Mouse (Mus musculus) kidney, postnatal 0 days (tissue): Measurements from ENCODE around the gene Catsperz. TPM values are rescaled to one million over a fixed set of nuclear protein-coding genes. Genes with fewer than 3 reads are reported as not detected.

ENCODE experiments used
- ATAC-seq: fragments of 200-750 bp; cut with Nextera tagmentation; replicated peaks from 2 replicates; pipeline ENCODE4 v1.8.0; 2017; ENCODE audit warnings: low read depth, moderate number of reproducible peaks, moderate TSS enrichment, moderate library complexity; ENCODE audit not compliant: low FRiP score
- DNase-seq: peaks from one replicate; pipeline ENCODE4 v3.0.0-alpha.2; 2016; ENCODE audit warnings: low spot score
- H3K27ac ChIP-seq: fragments of 300-500 bp; sonication (generic); 2 replicates; pipeline ENCODE4 v1.5.1; 2014; ENCODE audit warnings: mild to moderate bottlenecking
- H3K27me3 ChIP-seq: fragments of 300-500 bp; sonication (generic); 2 replicates; pipeline ENCODE4 v1.6.1; 2014; ENCODE audit warnings: low read length, mixed read lengths; ENCODE audit not compliant: insufficient read depth
- H3K36me3 ChIP-seq: fragments of 300-500 bp; sonication (generic); 2 replicates; pipeline ENCODE4 v1.6.1; 2014; ENCODE audit warnings: low read length, mixed read lengths; ENCODE audit not compliant: insufficient read depth
- H3K4me1 ChIP-seq: fragments of 300-500 bp; sonication (generic); replicated peaks from 2 replicates; pipeline ENCODE4 v1.6.1; 2014; ENCODE audit warnings: antibody characterized with exemption, low read length, mixed read lengths; ENCODE audit not compliant: insufficient read depth
- H3K4me2 ChIP-seq: fragments of 300-500 bp; sonication (generic); 2 replicates; pipeline ENCODE4 v1.6.1; 2014; ENCODE audit warnings: mild to moderate bottlenecking, low read length, moderate library complexity, mixed read lengths
- H3K4me3 ChIP-seq: fragments of 300-500 bp; sonication (generic); replicated peaks from 2 replicates; pipeline ENCODE4 v1.5.1; 2014; ENCODE audit warnings: low read depth, low read length
- H3K9ac ChIP-seq: fragments of 300-500 bp; sonication (generic); 2 replicates; pipeline ENCODE4 v1.6.1; 2014; ENCODE audit warnings: low read depth, low read length
- H3K9me3 ChIP-seq: fragments of 300-500 bp; sonication (generic); replicated peaks from 2 replicates; pipeline ENCODE4 v1.6.1; 2016; ENCODE audit warnings: low read length, inconsistent platforms, mixed read lengths
- CTCF ChIP-seq: IDR thresholded peaks from 2 replicates; pipeline ENCODE4 v1.5.1; 2016; ENCODE audit warnings: antibody characterized with exemption, low read depth, mild to moderate bottlenecking, moderate library complexity
- WGBS: fragments of 180-500 bp; shearing (Covaris S2); extraction: QIAGEN DNeasy Blood & Tissue Kit; methylation state at CpG from one replicate; pipeline ENCODE4 v1.1.7; 2014; 5-methylcytosine and 5-hydroxymethylcytosine counted together
- polyA plus RNA-seq: library from polyadenylated mRNA; unstranded; fragments of >200 nt; fragmentation: Nextera tagmentation; extraction: Ambion mirVana; gene quantifications from 2 replicates; pipeline ENCODE4 v1.2.1, GENCODE M21; 2015

Catsperz gene
- polyA plus RNA-seq, result 3.9 and 4.0 TPM in 2 replicates

DNA sequence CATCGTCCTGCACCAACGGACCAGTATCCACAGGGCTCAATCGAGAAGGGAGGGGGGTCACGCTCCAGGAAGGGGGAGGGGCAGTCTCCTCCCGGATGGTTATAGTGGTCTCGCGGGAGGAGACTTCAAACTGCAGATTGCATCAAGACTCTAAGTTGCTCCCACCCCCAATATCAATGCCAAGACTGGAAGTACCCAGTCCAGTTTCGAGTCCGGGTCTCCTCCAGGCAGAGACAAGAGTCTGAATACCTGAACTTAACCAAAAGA, at the start of gene Catsperz:
TSS of gene Catsperz (minus strand) at position 74 of the 267 bp plus-strand sequence.
- Histone ChIP-seq H3K9ac (no peak within 1 kb of the TSS), H3K4me1 (peaks cover 9% of the 10 kb centered on the region), H3K27me3 (peaks cover 30% of the 10 kb centered on the region), H3K4me3 (peak within 1 kb of the TSS; percentile 1), H3K9me3 (no peaks in the 10 kb centered on the region), H3K27ac (no peak within 1 kb of the TSS), H3K36me3 (no peaks in the 10 kb centered on the region), H3K4me2 (peak within 1 kb of the TSS; percentile 44)
- no peak for ATAC-seq
- WGBS, result 3% methylated on average over 9 of the region's 9 CpGs
- peak; percentile 61 for DNase-seq
- TF ChIP-seq CTCF, result no peak

DNA sequence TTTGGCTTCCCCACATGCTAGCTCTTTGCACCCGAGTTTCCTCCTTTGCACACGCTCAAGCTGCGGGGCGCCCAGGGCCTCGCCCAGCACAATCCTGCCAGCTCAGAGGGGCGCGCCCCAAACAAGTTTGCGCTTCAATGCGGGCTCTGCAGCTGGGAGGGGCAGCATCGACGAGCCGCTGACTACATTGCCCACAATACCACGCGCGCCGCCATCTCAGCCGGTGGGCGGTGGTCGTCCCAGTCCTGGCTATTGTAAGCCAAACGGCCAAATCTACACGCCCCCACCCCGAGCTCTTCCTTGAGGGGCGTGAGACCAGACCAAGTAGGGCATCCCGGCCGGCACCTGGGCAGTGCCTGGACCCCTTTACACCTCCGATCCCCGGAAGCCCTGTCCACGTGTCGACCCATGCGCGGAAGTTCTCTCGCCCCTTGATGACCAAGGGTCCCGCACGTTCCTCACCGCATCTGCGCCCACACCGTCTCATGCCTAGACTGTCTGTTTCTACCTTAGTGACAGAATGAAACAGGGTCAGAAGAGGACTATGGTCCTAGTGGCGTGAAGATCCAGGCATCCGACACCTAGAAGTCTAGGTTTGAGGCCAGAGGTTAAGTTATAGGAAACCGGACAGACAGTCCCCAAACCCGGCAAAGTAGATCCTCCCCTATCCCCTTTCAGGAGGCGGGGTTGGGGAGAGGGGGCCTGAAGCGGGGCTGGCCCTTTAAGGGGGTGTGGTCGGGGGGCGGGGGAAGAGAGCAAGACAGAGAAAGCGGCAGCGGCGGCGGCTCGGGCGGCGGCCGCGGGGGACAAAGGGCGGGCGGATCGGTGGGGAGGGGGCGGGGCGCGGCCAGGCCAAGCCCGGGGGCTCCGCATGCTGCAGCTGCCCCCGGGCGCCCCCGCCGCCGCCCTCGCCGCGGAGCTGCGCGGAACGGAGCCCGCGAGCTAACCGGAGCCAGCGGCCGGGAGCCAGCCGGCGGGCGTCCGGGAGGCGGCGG, 49.3 kb upstream of the Catsperz start, which contains the start of gene Ppp1r14b:
TSS of gene Ppp1r14b (plus strand) at position 758 of the 995 bp plus-strand sequence.
- H3K4me3 ChIP-seq, result peak within 1 kb of the TSS; percentile 69

DNA sequence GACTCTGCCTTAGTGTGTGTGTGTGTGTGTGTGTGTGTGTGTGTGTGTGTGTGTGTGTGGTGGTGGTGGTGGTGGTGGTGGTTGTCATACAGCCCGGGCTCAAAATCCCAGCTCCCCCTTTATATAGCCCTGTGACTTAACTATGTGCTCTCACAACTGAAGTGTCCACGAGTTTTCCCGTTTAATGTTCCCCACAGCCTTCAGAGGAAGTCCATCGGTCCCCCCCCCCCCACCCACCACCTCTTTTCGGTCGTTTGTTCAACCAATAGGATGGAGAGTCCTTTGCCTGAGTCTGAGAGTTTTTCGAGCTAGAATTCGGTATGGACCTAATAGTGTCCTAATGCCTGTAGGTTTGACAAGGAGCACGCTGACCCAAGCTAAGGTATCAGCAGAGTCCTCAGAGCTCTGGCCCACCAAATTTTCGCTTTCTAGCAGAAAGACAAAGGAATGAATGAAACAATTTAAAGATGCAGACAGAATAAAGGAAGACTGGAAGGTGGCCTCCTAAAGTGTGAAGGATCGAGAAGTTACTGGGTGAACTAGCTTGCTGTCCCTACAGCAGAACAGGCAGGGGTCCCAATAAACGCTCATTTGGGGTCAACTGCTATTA, 48.5 kb upstream of the Catsperz start:
- 35% methylated on average over 12 of the region's 12 CpGs for WGBS
- no peak for TF ChIP-seq CTCF
- Histone ChIP-seq H3K36me3 (0 out of 2 replicates have a peak, but pooled peaks cover 14% of the 10 kb centered on the region), H3K4me2 (peak overlapping the region; percentile 92), H3K27me3 (no peaks in the 10 kb centered on the region), H3K9ac (peak overlapping the region; percentile 72; the same call in 1 of the 2 replicates), H3K27ac (peak overlapping the region; percentile 16; the same call in 1 of the 2 replicates), H3K9me3 (no peaks in the 10 kb centered on the region), H3K4me1 (peaks cover 32% of the 10 kb centered on the region), H3K4me3 (peak overlapping the region; percentile 69)
- DNase-seq, result no peak
- ATAC-seq, result no peak

More for the DNA sequence above, 49.3 kb upstream of the Catsperz start, which contains the start of gene Ppp1r14b:
- Histone ChIP-seq H3K9ac (peak within 1 kb of the TSS; percentile 72), H3K4me2 (peak within 1 kb of the TSS; percentile 92), H3K4me1 (peaks cover 34% of the 10 kb centered on the region), H3K27ac (peak within 1 kb of the TSS; percentile 85), H3K9me3 (no peaks in the 10 kb centered on the region), H3K36me3 (0 out of 2 replicates have a peak, but pooled peaks cover 14% of the 10 kb centered on the region), H3K27me3 (no peaks in the 10 kb centered on the region)
- WGBS, result under 1% methylated on average over 69 of the region's 84 CpGs
- DNase-seq (peak; percentile 90), ATAC-seq (peak; percentile 43)
- TF ChIP-seq CTCF, result no peak

DNA sequence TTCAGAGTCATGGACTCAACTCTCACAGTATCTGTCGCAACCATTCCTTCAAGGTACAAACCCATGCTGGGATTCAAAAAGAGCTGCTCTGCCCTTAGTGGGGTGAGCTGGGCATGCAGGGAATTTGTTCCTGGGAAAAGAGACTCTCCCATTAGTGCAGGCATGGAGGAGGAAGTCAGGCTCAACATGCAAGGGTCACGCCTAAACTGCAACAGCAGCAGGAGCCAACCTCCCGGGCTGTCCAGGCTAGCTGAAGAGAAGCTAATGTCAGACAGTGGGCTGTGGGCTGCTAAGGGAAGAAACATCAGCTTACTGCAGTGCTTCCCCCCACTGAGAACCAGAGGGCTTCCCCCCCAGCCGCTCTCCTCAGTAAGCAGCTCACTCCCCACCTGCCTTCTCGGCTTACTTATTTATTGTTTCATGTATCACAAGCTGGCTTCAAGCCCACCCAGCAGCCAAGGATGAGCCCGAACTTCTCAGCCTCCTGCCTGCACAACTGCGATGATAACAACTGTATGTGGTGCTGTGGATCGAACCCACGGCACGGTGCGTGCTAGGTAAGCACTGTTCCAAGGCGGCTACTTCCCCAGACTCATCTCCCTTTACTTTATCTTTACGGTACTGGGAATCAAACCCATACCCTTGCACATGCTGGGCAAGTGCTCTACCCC, 47.2 kb upstream of the Catsperz start:
- H3K4me2 ChIP-seq, result no peak overlapping the region
- H3K27ac ChIP-seq, result no peak overlapping the region
- no peak for TF ChIP-seq CTCF
- no peak overlapping the region for H3K9ac ChIP-seq
- 72% methylated on average over 13 of the region's 13 CpGs for WGBS
- DNase-seq (no peak), ATAC-seq (no peak)
- H3K36me3 ChIP-seq, result 0 out of 2 replicates have a peak, but pooled peaks cover 2% of the 10 kb centered on the region
- no peaks in the 10 kb centered on the region for H3K9me3 ChIP-seq
- no peaks in the 10 kb centered on the region for H3K27me3 ChIP-seq
- H3K4me3 ChIP-seq, result no peak overlapping the region
- H3K4me1 ChIP-seq, result peaks cover 36% of the 10 kb centered on the region

DNA sequence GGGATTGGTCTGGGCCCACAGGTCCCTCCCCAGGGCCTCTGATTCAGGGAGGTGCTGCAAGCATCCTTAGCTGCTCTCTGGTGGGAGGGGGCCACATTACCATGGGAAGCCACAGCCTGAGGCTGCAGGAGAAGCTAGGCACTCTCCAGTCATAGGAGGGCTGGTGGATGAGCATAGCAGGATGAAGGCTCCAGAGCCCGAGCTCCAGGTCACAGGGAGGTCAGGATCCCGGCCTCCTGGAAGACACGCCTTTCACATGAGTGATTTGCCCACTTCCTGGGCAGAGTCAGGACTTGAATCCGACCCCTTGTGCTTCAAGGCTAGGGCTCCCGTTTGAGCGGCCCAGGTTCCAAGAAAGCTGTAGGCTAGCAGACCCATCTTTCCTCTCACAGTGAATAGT, 46.5 kb upstream of the Catsperz start:
- Histone ChIP-seq H3K4me1 (peaks cover 35% of the 10 kb centered on the region), H3K4me2 (no peak overlapping the region), H3K36me3 (no peaks in the 10 kb centered on the region), H3K9me3 (no peaks in the 10 kb centered on the region), H3K9ac (no peak overlapping the region; the same call in 1 of the 2 replicates), H3K27ac (no peak overlapping the region), H3K4me3 (no peak overlapping the region), H3K27me3 (no peaks in the 10 kb centered on the region)
- TF ChIP-seq CTCF, result no peak
- WGBS, result 23% methylated on average over 6 of the region's 6 CpGs
- DNase-seq (no peak), ATAC-seq (no peak)
